Mouse (Mus musculus) duodenum, adult 2 months (tissue): ENCODE data around the gene Vmn1r151. TPM values are rescaled to one million over a fixed set of nuclear protein-coding genes. Genes with fewer than 3 reads are reported as not detected.

Experiments used
- polyA plus RNA-seq: library from polyadenylated mRNA; depleted of rRNA; stranded (reverse); fragments of >200 nt; gene quantifications from 2 replicates; pipeline ENCODE4 v1.2.3, GENCODE M21; 2012; ENCODE audit warnings: low replicate concordance; rRNA removed

The Vmn1r151 gene
- not detected in 2 replicates for polyA plus RNA-seq

DNA sequence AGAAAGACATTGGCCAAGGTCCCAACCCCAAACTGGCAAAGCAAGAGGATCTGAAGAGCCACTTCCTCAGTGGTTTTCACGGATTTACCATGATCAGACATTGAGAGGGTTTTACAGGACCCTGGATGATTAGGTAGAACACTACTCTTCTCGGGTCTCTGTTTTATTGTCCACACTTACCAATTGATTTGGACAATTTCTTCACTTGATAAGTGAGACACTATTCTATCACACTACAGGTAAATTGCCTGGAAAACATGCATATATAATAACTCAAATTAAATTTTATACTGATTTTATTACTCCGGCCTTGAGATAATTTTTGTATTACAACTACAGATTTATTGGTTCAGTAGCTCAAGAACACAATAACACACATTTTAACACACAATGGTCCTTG, at the start of gene Vmn1r151:
Gene Vmn1r151, minus strand, starts transcription at position 101 of the 400 bp plus-strand sequence.

DNA sequence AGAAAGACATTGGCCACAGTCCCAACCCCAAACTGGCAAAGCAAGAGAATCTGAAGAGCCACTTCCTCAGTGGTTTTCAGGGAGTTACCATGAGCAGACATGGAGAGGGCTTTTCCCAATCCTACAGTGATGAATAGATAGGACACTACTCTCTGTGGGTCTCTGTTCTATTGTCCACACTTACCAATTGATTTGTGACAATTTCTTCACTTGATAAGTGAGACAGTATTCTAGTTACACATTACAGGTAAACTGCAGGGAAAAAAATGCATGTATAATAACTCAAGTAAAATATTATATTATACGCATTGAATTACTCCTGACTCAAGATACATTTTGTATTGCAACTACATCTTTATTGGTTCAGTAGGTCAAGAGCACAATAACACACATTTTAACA, 35.3 kb upstream of the Vmn1r151 start, which contains the start of gene Gm8677:
Gene Gm8677, minus strand, starts transcription at position 101 of the 400 bp plus-strand sequence.

DNA sequence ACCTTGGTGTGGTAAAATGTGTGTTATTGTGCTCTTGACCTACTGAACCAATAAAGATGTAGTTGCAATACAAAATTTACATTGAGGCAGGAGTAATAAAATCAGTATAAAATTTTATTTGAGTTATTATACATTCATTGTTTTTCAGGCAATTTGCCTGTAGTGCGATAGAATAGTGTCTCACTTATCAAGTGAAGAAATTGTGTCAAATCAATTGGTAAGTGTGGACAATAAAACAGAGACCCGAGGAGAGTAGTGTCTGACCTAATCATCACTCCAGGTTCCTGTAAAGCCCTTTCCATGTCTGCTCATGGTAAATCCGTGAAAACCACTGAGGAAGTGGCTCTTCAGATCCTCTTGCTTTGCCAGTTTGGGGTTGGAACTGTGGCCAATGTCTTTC, 23.2 kb upstream of the Vmn1r151 start, which contains the start of gene Vmn1r152:
Gene Vmn1r152, plus strand, starts transcription at position 301 of the 400 bp plus-strand sequence.

DNA sequence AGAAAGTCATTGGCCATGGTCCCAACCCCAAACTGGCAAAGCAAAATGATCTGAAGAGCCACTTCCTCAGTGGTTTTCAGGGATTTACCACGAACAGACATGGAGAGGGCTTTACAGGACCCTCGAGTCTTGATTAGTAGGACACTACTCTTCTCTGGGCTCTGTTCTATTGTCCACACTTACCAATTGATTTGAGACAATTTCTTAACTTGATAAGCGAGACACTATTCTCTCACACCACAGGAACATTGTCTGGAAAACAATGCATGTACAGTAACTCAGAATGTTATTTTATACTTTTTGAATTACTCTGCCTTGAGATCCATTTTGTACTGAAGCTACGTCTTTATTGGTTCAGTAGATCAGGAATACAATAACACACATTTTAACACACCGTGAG, 35.5 kb downstream of the Vmn1r151 start, which contains the start of gene Gm10665:
Gene Gm10665, minus strand, starts transcription at position 101 of the 400 bp plus-strand sequence.

Other genes with a start within 250 kb of the Vmn1r151 start
- not detected in 2 replicates for gene Gm4187, start 170.0 kb downstream of the Vmn1r151 start, polyA plus RNA-seq
- not detected in 2 replicates for gene Gm8660, start 128.6 kb downstream of the Vmn1r151 start, polyA plus RNA-seq
- not detected in 2 replicates for gene Vmn1r148, start 86.1 kb downstream of the Vmn1r151 start, polyA plus RNA-seq
- not detected in 2 replicates for gene Vmn1r149, start 61.4 kb downstream of the Vmn1r151 start, polyA plus RNA-seq
- gene Gm10665, start 35.6 kb downstream of the Vmn1r151 start, polyA plus RNA-seq: not detected in 2 replicates
- gene Vmn1r152, start 23.3 kb upstream of the Vmn1r151 start, polyA plus RNA-seq: not detected in 2 replicates
- not detected in 2 replicates for gene Gm8677, start 35.2 kb upstream of the Vmn1r151 start, polyA plus RNA-seq
- not detected in 2 replicates for gene Gm4201, start 65.7 kb upstream of the Vmn1r151 start, polyA plus RNA-seq
- gene Gm4565, start 88.4 kb upstream of the Vmn1r151 start, polyA plus RNA-seq: not detected in 2 replicates
- gene Vmn1r155, start 158.3 kb upstream of the Vmn1r151 start, polyA plus RNA-seq: not detected in 2 replicates
- not detected in 2 replicates for gene Gm8693, start 192.6 kb upstream of the Vmn1r151 start, polyA plus RNA-seq
- not detected in 2 replicates for gene Gm4567, start 220.0 kb upstream of the Vmn1r151 start, polyA plus RNA-seq